Mouse (Mus musculus) mesoderm, embryonic 11.5 days (tissue): Measurements from ENCODE around the gene Tram2.

Experiments used
- DNase-seq: peaks from one replicate; pipeline ENCODE4 v3.0.0-alpha.2; 2012; ENCODE audit warnings: low read depth, low spot score

The Tram2 gene

DNA sequence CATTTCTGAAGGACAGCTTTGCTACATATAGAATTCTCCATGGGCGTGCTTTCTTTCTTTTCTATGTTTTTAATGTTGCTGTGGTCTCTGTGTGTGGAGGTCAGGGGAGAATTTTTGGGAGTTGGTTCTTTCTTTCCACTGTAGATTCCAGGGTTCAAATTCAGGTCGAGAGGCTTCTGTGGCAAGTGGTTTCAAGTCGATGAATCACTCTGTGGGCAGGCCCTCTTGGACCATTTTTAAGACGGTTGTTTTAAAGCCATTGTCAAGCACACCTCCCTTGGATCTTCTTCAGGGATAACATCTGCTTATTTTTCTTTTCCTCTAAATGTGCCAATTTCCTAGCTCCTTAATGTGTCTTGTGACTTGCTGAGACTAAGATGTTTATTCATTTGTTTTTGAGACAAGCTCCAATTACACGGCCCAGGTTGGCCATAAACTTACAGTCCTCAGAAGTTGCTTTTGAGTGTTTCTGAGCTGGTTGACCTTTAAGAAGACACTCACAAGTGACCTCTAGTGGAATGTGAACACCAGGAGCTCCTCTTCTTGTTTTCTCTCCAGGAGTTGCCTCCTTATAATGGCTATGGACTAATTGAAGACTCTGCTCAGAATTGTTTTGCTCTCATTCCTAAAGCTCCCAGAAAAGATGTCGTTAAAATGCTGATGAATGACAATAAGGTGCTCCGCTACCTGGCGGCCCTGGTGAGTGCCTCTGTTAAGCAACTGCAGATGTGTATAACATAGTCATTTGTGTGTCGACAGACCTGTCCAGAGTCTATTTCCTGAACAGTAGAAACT lies 104.5 kb downstream of the Tram2 start:
- DNase-seq = no peak

DNA sequence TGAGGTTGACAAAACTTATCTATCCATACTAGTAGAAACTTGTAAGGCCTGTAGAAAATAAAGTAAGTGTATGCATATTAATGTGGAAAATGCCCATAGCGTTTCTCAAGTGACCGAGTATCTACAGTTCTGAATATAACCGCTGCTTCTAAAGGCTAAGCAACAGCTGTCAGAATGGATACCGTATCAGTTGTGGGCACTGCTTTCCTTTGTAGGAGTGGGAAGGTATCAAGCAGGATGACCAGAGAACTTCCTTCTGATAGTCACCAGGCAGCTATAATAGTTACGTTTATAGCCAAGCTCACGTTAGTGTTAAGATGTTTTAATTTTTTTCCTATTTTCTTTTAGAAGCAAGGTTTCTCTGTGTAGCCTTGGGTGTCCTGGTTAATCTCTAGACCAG lies 105.6 kb downstream of the Tram2 start:
- DNase-seq = no peak

DNA sequence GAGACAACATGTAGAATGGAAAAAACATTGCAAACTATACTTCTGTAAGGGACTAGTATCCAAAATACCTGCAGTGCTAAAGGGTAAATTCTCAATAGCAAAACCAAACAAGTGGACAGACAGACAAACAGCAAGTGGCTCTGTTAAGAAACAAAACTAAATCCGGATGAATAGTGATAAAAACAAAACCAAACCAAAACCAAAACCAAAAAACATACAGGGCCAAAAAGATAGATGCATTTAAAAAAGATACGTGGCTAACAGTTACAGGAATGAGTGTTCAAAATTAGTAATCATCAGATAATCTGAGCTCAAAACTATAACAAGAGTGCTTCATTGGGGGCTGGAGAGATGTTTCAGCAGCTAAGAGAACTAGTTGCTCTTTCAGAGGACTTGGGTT lies 109.4 kb downstream of the Tram2 start:
- no peak for DNase-seq

DNA sequence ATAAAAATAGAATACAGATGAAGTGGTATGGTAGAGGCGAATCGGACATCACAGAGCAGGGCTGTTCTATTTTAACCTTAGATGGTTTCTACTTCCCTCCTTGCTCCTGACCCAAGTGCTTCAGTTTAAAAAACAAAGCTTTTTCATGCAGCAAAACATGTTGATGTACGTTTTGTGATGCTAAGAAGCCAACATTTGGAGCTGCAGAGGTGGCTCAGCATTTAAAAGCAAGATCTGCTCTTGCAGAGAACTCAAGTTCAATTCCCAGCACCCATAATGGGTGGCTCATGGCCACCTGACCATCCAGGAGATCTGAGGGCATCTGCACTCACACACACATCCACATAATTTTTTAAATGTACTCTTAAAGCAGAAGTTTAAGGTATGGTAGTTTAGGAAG lies 124.2 kb downstream of the Tram2 start:
- DNase-seq = no peak

DNA sequence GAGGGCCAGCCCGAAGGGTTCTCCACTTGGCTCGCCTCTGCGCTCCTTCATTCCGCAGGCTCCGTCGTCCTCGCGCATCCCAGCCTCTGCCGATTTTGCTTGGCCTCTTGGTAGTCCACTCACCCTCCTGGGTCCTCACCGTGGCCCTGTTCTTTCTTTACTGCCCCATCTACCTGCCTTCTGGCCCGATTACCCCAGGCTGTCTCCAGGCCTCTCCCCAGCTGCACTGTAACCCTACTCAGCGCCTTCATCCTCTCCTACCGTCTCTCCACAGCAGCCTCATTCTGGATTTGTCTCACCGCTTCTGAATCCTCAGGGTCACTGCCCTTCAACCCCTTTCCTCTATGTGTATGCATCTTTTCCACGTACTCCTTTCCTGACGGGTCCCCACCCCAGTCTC lies 127.2 kb downstream of the Tram2 start:
- DNase-seq = no peak

DNA sequence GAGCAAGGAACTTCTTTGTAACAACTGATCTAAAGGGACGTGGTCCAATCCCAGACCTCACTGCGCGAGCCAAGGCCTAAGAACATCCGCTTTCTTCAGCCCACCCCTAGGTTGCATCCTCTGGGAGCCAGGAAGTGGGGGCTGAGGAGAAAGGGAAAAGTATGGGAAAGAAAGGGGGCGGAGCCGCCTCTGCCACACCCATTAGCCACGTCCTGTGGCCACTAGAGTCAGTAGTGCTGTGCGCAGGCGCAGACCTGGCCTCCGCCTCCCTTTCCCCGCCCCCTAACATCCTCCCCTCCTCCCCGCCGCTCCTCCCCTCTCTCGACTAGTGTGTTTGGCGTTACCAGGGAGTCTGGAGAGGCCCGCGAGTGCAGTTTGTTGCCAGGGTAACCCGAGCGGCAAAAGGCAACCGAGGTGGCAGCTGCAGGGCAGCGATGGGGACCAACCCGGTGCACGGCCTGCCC lies 127.7 kb downstream of the Tram2 start, which contains the start of gene Efhc1:
TSS of gene Efhc1 (plus strand) at position 327 of the 464 bp plus-strand sequence.
- DNase-seq = peak; percentile 96
